Mouse (Mus musculus) limb, embryonic 11.5 days (tissue): ENCODE measurements around the gene Mylk. TPM values are rescaled to one million over a fixed set of nuclear protein-coding genes. Genes with fewer than 3 reads are reported as not detected.
"Not testable (repeated sequence)": the region's sequence is repeated elsewhere in the genome, so short reads cannot be mapped to it uniquely, and the experiment has no call there.

Experiments used
- ATAC-seq: fragments of 200-750 bp; cut with Nextera tagmentation; 2 replicates; pipeline ENCODE4 v1.8.0; 2017; ENCODE audit warnings: low read depth; ENCODE audit not compliant: insufficient number of reproducible peaks, low FRiP score, low TSS enrichment
- DNase-seq: peaks from one replicate; pipeline ENCODE4 v3.0.0-alpha.2; 2015; ENCODE audit warnings: low spot score
- H3K27ac ChIP-seq: fragments of 300-500 bp; sonication (generic); replicated peaks from 2 replicates; pipeline ENCODE4 v1.5.1; 2014; ENCODE audit warnings: low read depth, mild to moderate bottlenecking, low read length
- H3K27me3 ChIP-seq: fragments of 300-500 bp; sonication (generic); 2 replicates; pipeline ENCODE4 v1.6.1; 2014; ENCODE audit warnings: mild to moderate bottlenecking, low read length, mixed read lengths; ENCODE audit not compliant: control insufficient read depth, insufficient read depth
- H3K36me3 ChIP-seq: fragments of 300-500 bp; sonication (generic); 2 replicates; pipeline ENCODE4 v1.6.1; 2014; ENCODE audit warnings: mild to moderate bottlenecking, low read length, moderate library complexity, mixed read lengths; ENCODE audit not compliant: control insufficient read depth, insufficient read depth
- H3K4me1 ChIP-seq: fragments of 300-500 bp; sonication (generic); 2 replicates; pipeline ENCODE4 v1.6.1; 2014; ENCODE audit warnings: low read length, mixed read lengths; ENCODE audit not compliant: control insufficient read depth, insufficient read depth
- H3K4me2 ChIP-seq: fragments of 300-500 bp; sonication (generic); 2 replicates; pipeline ENCODE4 v1.6.1; 2014; ENCODE audit warnings: low read depth, mild to moderate bottlenecking, moderate library complexity; ENCODE audit not compliant: severe bottlenecking
- H3K4me3 ChIP-seq: fragments of 300-500 bp; sonication (generic); 2 replicates; pipeline ENCODE4 v1.5.1; 2014; ENCODE audit warnings: low read depth, low read length
- H3K9ac ChIP-seq: fragments of 300-500 bp; sonication (generic); 2 replicates; pipeline ENCODE4 v1.6.1; 2014; ENCODE audit warnings: mild to moderate bottlenecking, low read length
- H3K9me3 ChIP-seq: fragments of 300-500 bp; sonication (generic); 2 replicates; pipeline ENCODE4 v1.6.1; 2016; ENCODE audit warnings: low read length; ENCODE audit not compliant: control insufficient read depth
- WGBS: fragments of 180-500 bp; shearing (Covaris S2); extraction: QIAGEN DNeasy Blood & Tissue Kit; methylation state at CpG from one replicate; pipeline ENCODE4 v1.1.7; 2014; 5-methylcytosine and 5-hydroxymethylcytosine counted together
- polyA plus RNA-seq: library from polyadenylated mRNA; unstranded; fragments of >200 nt; fragmentation: Nextera tagmentation; extraction: Ambion mirVana; gene quantifications from 2 replicates; pipeline ENCODE4 v1.2.1, GENCODE M21; 2014

Gene Mylk
- polyA plus RNA-seq, 1 experiment from 2014 or later = 5.4 TPM

GRCm38 (mm10) chr16:34806883-34807767 lies 62.1 kb downstream of the Mylk start:
- Histone ChIP-seq H3K4me3 (no peak overlapping the region), H3K4me2 (0 out of 2 replicates have a peak overlapping the region, but pooled peaks have one; percentile 4), H3K9me3 (no peaks in the 10 kb centered on the region), H3K27me3 (no peaks in the 10 kb centered on the region; the same call in 1 of the 2 replicates), H3K27ac (no peak overlapping the region), H3K9ac (no peak overlapping the region), H3K36me3 (no peaks in the 10 kb centered on the region), H3K4me1 (peaks cover 9% of the 10 kb centered on the region)
- no peak for ATAC-seq
- peak; percentile 36 for DNase-seq
- 24% methylated on average over 16 of the region's 16 CpGs for WGBS

DNA sequence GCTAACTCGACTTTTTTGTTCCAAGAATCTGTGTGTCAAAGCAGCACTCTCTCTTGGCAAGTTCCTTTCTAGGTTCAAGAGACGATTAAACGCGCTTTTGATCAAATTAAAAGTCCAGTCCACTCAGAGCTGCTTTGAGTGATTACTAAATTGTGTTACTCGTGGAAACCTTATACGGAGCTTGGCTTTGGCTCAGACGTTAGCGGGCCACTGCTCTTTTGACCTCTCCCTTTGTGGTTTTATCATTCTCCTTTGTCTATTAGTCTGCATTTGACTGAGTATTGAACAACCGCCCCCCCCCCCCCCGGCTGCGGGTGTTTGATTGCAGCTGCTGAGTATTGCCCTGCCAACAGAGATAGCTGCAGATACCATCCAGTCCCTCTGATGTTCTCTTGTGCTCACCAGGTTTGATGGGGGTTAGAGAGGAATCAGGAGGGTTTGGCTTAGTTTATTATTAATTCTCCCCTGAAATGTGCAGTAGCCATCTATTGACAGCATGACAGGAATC lies 62.8 kb downstream of the Mylk start:
- ATAC-seq (no peak), DNase-seq (no peak)
- WGBS = 36% methylated on average over 11 of the region's 11 CpGs
- Histone ChIP-seq H3K4me1 (peaks cover 9% of the 10 kb centered on the region), H3K9me3 (no peaks in the 10 kb centered on the region), H3K27me3 (no peaks in the 10 kb centered on the region; the same call in 1 of the 2 replicates), H3K36me3 (no peaks in the 10 kb centered on the region), H3K27ac (no peak overlapping the region), H3K4me2 (no peak overlapping the region), H3K4me3 (no peak overlapping the region), H3K9ac (no peak overlapping the region)

GRCm38 (mm10) chr16:34812165-34812564 lies 67.2 kb downstream of the Mylk start:
- Histone ChIP-seq H3K4me2 (no peak overlapping the region), H3K4me3 (no peak overlapping the region), H3K27me3 (no peaks in the 10 kb centered on the region; the same call in 1 of the 2 replicates), H3K27ac (no peak overlapping the region), H3K36me3 (no peaks in the 10 kb centered on the region), H3K4me1 (peaks cover 2% of the 10 kb centered on the region; the same call in 1 of the 2 replicates), H3K9me3 (no peaks in the 10 kb centered on the region), H3K9ac (no peak overlapping the region)
- no peak for DNase-seq
- ATAC-seq = no peak
- WGBS = 64% methylated on average over 2 of the region's 2 CpGs

GRCm38 (mm10) chr16:34813161-34813560 lies 68.2 kb downstream of the Mylk start:
- H3K4me1 ChIP-seq, H3K27ac ChIP-seq, H3K9ac ChIP-seq, ATAC-seq, H3K4me2 ChIP-seq, H3K36me3 ChIP-seq, H3K9me3 ChIP-seq, H3K4me3 ChIP-seq, H3K27me3 ChIP-seq, DNase-seq: not testable (repeated sequence)

DNA sequence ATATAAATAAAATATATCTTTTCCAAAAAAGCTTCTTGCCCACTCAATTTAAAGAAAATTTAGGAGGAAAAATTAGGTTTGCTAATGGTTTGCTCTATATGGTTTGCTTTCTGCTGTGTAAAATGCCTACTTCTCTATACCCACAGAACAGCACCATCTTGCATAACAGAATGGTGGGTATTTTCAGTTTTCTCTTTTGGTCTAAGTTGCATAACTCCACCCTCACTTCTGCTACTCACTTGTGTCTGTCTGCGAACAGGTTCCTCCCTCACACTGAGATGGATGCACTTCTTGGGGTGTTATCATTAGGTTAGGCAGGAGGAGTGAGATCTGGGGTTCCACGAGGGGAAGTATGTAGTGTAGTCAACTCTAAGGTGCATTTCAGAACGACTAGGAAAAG lies 68.6 kb downstream of the Mylk start:
- H3K27ac ChIP-seq = no peak overlapping the region
- H3K9me3 ChIP-seq = no peaks in the 10 kb centered on the region
- H3K9ac ChIP-seq = no peak overlapping the region
- ATAC-seq = no peak
- H3K4me2 ChIP-seq = no peak overlapping the region
- H3K4me1 ChIP-seq = no peaks in the 10 kb centered on the region
- WGBS = 76% methylated on average over 3 of the region's 3 CpGs
- no peaks in the 10 kb centered on the region for H3K27me3 ChIP-seq
- H3K4me3 ChIP-seq = no peak overlapping the region
- no peaks in the 10 kb centered on the region for H3K36me3 ChIP-seq
- DNase-seq = no peak

DNA sequence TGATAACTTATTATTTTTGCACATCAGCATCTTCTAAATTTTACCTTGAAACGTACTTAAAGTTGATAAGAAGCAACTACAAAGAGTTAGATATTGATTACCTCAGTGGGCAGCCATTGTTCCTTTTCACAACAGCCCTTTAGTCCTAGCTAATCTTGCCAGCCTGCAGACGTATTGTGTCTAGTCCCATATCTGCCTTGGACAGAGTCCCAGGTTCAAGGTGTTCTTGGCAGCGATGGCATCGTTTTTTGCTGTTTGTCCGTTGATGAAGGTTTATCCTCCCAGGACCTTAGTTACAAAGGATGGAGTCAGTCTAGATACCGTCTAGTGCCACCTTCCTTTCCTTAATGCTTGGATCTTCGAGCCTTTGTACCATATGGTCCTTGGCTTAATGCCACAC lies 69.6 kb downstream of the Mylk start:
- ATAC-seq = no peak
- Histone ChIP-seq H3K9ac (no peak overlapping the region), H3K27ac (no peak overlapping the region), H3K4me3 (no peak overlapping the region), H3K27me3 (no peaks in the 10 kb centered on the region), H3K4me2 (no peak overlapping the region), H3K9me3 (no peaks in the 10 kb centered on the region), H3K4me1 (no peaks in the 10 kb centered on the region), H3K36me3 (no peaks in the 10 kb centered on the region)
- no peak for DNase-seq
- 93% methylated on average over 7 of the region's 7 CpGs for WGBS

GRCm38 (mm10) chr16:34816548-34816947 lies 71.5 kb downstream of the Mylk start:
- Histone ChIP-seq H3K27me3 (no peaks in the 10 kb centered on the region), H3K36me3 (no peaks in the 10 kb centered on the region), H3K9me3 (no peaks in the 10 kb centered on the region), H3K9ac (no peak overlapping the region), H3K4me3 (no peak overlapping the region), H3K4me2 (no peak overlapping the region), H3K27ac (no peak overlapping the region), H3K4me1 (no peaks in the 10 kb centered on the region)
- DNase-seq = no peak
- WGBS = 90% methylated on average over 7 of the region's 7 CpGs
- no peak for ATAC-seq

GRCm38 (mm10) chr16:34825111-34825744 lies 80.2 kb downstream of the Mylk start:
- no peaks in the 10 kb centered on the region for H3K27me3 ChIP-seq
- WGBS = 74% methylated on average over 7 of the region's 7 CpGs
- no peak for DNase-seq

More at GRCm38 (mm10) chr16:34825111-34825744, 80.2 kb downstream of the Mylk start:
- Histone ChIP-seq H3K4me1 (no peaks in the 10 kb centered on the region), H3K9ac (no peak overlapping the region), H3K36me3 (no peaks in the 10 kb centered on the region), H3K4me2 (no peak overlapping the region), H3K9me3 (no peaks in the 10 kb centered on the region), H3K4me3 (no peak overlapping the region), H3K27ac (no peak overlapping the region)
- no peak for ATAC-seq
